Mouse (Mus musculus) frontal cortex, postnatal 36 days (tissue): ENCODE results near the gene Tox2.

Experiments used
- DNase-seq, 2 experiments: peaks; one replicate each; pipeline ENCODE4 v3.0.0; 2022; ENCODE audit warnings: low spot score in 2 of 2

The Tox2 gene

GRCm38 (mm10) chr2:163202884-163203634, at the start of gene Tox2:
Gene Tox2 (plus strand): TSS chr2:163203125.
- peak; percentile 78 to 80 for DNase-seq

- DNase-seq, result no peak
Observed at GRCm38 (mm10) chr2:163154673-163155072, 48.3 kb upstream of the Tox2 start.

GRCm38 (mm10) chr2:163158979-163159378, 43.9 kb upstream of the Tox2 start:
- peak in 1 of 2 experiments; percentile 37 for DNase-seq

- DNase-seq, result no peak
Observed at GRCm38 (mm10) chr2:163164461-163164990, 38.4 kb upstream of the Tox2 start.

- no peak for DNase-seq
Observed at GRCm38 (mm10) chr2:163166067-163166805, 36.7 kb upstream of the Tox2 start.

GRCm38 (mm10) chr2:163171891-163172290, 31.0 kb upstream of the Tox2 start:
- DNase-seq, result no peak

GRCm38 (mm10) chr2:163174066-163174465, 28.9 kb upstream of the Tox2 start:
- DNase-seq, result no peak

GRCm38 (mm10) chr2:163175831-163176230, 27.1 kb upstream of the Tox2 start:
- DNase-seq, result no peak

- no peak for DNase-seq
Observed at GRCm38 (mm10) chr2:163176502-163176901, 26.4 kb upstream of the Tox2 start.

- peak in 1 of 2 experiments; percentile 49 for DNase-seq
Observed at GRCm38 (mm10) chr2:163187552-163187951, 15.4 kb upstream of the Tox2 start.

- no peak for DNase-seq
Observed at GRCm38 (mm10) chr2:163189596-163189995, 13.3 kb upstream of the Tox2 start.

GRCm38 (mm10) chr2:163190004-163190441, 12.9 kb upstream of the Tox2 start:
- DNase-seq, result no peak

- DNase-seq, result no peak
Observed at GRCm38 (mm10) chr2:163192485-163192884, 10.4 kb upstream of the Tox2 start.

GRCm38 (mm10) chr2:163194015-163194414, 8.9 kb upstream of the Tox2 start:
- DNase-seq, result no peak

- DNase-seq, result no peak
Observed at GRCm38 (mm10) chr2:163194543-163194942, 8.4 kb upstream of the Tox2 start.

- no peak for DNase-seq
Observed at GRCm38 (mm10) chr2:163195106-163195833, 7.7 kb upstream of the Tox2 start.

GRCm38 (mm10) chr2:163195834-163196145, 7.1 kb upstream of the Tox2 start:
- no peak for DNase-seq

GRCm38 (mm10) chr2:163201897-163202296, 1.0 kb upstream of the Tox2 start:
- no peak for DNase-seq

- no peak for DNase-seq
Observed at GRCm38 (mm10) chr2:163202553-163202883, 407 bp upstream of the Tox2 start.

- DNase-seq, result no peak
Observed at GRCm38 (mm10) chr2:163203635-163204547, 966 bp downstream of the Tox2 start.

- DNase-seq, result no peak
Observed at GRCm38 (mm10) chr2:163204548-163205261, 1.8 kb downstream of the Tox2 start.
